Mouse (Mus musculus) heart, embryonic 13.5 days (tissue): Measurements from ENCODE around the gene Mthfd1. TPM values are rescaled to one million over a fixed set of nuclear protein-coding genes. Genes with fewer than 3 reads are reported as not detected.

Source experiments
- ATAC-seq: fragments of 200-750 bp; cut with Nextera tagmentation; 2 replicates; pipeline ENCODE4 v1.8.0; 2017; ENCODE audit warnings: moderate TSS enrichment; ENCODE audit not compliant: insufficient number of reproducible peaks, low FRiP score, low TSS enrichment; ENCODE audit errors: extremely low read depth
- H3K27ac ChIP-seq: fragments of 300-500 bp; sonication (generic); replicated peaks from 2 replicates; pipeline ENCODE4 v1.5.1; 2015; ENCODE audit warnings: moderate library complexity, mild to moderate bottlenecking, inconsistent platforms
- H3K27me3 ChIP-seq: fragments of 300-500 bp; sonication (generic); replicated peaks from 2 replicates; pipeline ENCODE4 v1.6.1; 2015; ENCODE audit warnings: mild to moderate bottlenecking, inconsistent platforms
- H3K36me3 ChIP-seq: fragments of 300-500 bp; sonication (generic); 2 replicates; pipeline ENCODE4 v1.6.1; 2015; ENCODE audit warnings: mild to moderate bottlenecking, inconsistent platforms
- H3K4me1 ChIP-seq: fragments of 300-500 bp; sonication (generic); 2 replicates; pipeline ENCODE4 v1.6.1; 2015; ENCODE audit warnings: inconsistent platforms
- H3K4me2 ChIP-seq: fragments of 300-500 bp; sonication (generic); 2 replicates; pipeline ENCODE4 v1.6.1; 2015; ENCODE audit warnings: inconsistent platforms, mild to moderate bottlenecking, moderate library complexity
- H3K4me3 ChIP-seq: fragments of 300-500 bp; sonication (generic); 2 replicates; pipeline ENCODE4 v1.5.1; 2015; ENCODE audit warnings: moderate library complexity, mild to moderate bottlenecking, inconsistent platforms
- H3K9ac ChIP-seq: fragments of 300-500 bp; sonication (generic); 2 replicates; pipeline ENCODE4 v1.6.1; 2015; ENCODE audit warnings: inconsistent platforms, mild to moderate bottlenecking, moderate library complexity
- H3K9me3 ChIP-seq: fragments of 300-500 bp; sonication (generic); 2 replicates; pipeline ENCODE4 v1.6.1; 2016; ENCODE audit warnings: inconsistent platforms
- whole genome bisulfite sequencing: fragments of 180-500 bp; shearing (Covaris S2); methylation state at CpG from one replicate; pipeline ENCODE4 v1.1.7; 2015; ENCODE audit warnings: mixed read lengths; 5-methylcytosine and 5-hydroxymethylcytosine counted together
- polyA plus RNA-seq: library from polyadenylated mRNA; unstranded; fragments of >200 nt; fragmentation: Nextera tagmentation; extraction: Ambion mirVana; gene quantifications from 2 replicates; pipeline ENCODE4 v1.2.1, GENCODE M21; 2015

Gene Mthfd1
- polyA plus RNA-seq, 1 experiment from 2014 or later, result 40.1 TPM

DNA sequence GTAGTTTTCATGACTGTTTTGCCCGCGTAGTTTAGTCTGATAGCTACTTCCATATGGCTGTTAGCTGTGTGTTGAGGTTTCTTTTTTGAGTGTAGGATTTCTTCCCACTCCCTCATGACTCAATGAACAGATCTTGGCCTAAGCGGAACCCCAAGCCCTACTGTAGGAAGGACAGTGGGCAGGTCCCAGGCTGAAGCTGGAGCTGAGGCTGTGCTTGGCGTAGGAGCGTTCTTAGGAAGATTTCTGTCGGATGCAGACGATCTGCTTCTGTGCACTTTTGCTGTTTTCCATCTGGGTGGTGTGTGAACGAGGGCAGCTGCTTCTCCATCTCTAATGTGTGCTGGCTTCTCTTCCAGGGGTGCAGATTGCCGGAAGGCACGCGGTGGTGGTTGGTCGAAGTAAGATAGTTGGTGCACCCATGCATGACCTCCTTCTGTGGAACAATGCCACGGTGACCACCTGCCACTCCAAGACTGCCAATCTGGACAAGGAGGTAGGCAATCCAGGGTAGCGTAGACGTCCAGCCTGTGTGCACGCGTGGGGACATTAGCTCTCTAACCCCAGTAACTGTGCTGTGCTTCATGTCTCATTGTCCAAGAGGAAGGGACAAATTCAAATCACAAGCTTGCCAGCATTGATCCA, 27.6 kb downstream of the Mthfd1 start:
- H3K4me2 ChIP-seq, result no peak overlapping the region
- ATAC-seq, result no peak
- no peaks in the 10 kb centered on the region for H3K27me3 ChIP-seq
- H3K27ac ChIP-seq, result peak overlapping the region; percentile 24; the same call in 1 of the 2 replicates
- H3K9me3 ChIP-seq, result no peaks in the 10 kb centered on the region
- peaks cover 14% of the 10 kb centered on the region for H3K4me1 ChIP-seq
- 82% methylated on average over 17 of the region's 17 CpGs for WGBS
- peak overlapping the region; percentile 40; the same call in 1 of the 2 replicates for H3K9ac ChIP-seq
- H3K36me3 ChIP-seq, result peaks cover 69% of the 10 kb centered on the region
- H3K4me3 ChIP-seq, result no peak overlapping the region

DNA sequence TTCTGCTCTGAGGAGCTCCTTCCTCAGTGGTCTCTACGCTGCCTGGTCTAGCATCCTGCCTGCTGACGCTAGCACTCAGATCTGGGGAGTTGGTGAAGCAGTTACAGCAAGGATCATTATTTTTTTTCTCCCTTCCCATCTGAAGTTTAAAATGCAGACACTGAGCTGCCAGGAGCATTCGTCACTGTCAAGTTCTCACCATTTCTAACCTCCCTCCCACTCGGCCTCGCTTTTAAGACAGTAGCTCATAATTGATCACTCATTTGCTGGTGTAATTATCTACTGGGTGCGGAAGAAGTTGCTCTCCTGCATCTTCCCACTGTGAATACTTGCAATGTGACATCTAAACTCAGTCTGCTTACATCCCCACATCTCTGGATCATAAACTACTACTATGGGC, 30.3 kb downstream of the Mthfd1 start:
- H3K27ac ChIP-seq, result no peak overlapping the region
- no peak overlapping the region for H3K9ac ChIP-seq
- no peaks in the 10 kb centered on the region for H3K9me3 ChIP-seq
- peaks cover 69% of the 10 kb centered on the region for H3K36me3 ChIP-seq
- 74% methylated on average over 6 of the region's 6 CpGs for WGBS
- no peak overlapping the region for H3K4me2 ChIP-seq
- no peak for ATAC-seq
- peaks cover 14% of the 10 kb centered on the region for H3K4me1 ChIP-seq
- H3K27me3 ChIP-seq, result no peaks in the 10 kb centered on the region
- H3K4me3 ChIP-seq, result no peak overlapping the region

DNA sequence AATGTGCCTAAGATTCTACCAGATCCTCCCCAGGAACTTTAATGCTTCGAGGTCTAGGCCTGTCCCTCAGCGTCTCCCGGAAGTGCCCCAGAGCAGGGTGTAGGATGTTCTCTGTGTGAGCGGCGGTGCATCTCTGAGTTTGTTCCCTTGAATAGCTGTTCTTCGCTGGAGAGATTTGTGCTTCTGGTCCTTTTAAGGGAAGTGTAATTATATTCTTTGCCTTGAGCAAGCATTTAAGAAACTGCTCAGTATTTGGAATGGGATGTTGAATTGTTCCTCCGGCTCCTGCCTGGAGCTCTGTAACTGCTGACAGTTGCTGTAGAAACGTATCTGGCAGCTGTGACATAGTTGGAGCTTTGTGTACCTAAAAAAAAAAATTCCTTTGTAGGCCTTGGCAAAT, 32.9 kb downstream of the Mthfd1 start:
- peaks cover 80% of the 10 kb centered on the region for H3K36me3 ChIP-seq
- WGBS, result 79% methylated on average over 8 of the region's 8 CpGs

DNA sequence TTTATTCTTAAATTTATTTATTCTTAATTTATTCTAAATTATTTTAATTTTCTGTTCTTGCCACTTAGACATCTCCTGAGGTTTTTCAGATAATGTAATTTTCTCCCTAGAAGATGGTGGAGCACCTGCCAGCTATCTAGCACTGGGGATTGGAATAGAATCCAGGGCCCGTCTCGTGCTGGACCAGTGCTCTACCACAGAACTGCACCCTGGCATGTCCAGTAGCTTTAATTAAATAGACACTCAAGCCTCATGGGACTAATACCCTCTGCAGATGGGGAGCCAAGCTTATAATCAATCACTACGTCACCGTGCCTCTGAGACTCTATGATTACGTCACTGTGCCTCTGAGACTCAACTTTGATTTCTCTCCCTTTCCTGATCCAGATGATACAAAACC, 33.4 kb downstream of the Mthfd1 start:
- Histone ChIP-seq H3K4me2 (no peak overlapping the region), H3K9me3 (no peaks in the 10 kb centered on the region), H3K4me3 (no peak overlapping the region), H3K4me1 (no peaks in the 10 kb centered on the region), H3K27me3 (no peaks in the 10 kb centered on the region), H3K36me3 (peaks cover 78% of the 10 kb centered on the region), H3K9ac (no peak overlapping the region), H3K27ac (no peak overlapping the region)
- ATAC-seq, result no peak
- WGBS, result 84% methylated on average over 5 of the region's 5 CpGs

More for the DNA sequence above, 32.9 kb downstream of the Mthfd1 start:
- Histone ChIP-seq H3K9me3 (no peaks in the 10 kb centered on the region), H3K27ac (no peak overlapping the region), H3K4me2 (no peak overlapping the region), H3K27me3 (no peaks in the 10 kb centered on the region), H3K9ac (no peak overlapping the region), H3K4me3 (no peak overlapping the region), H3K4me1 (peaks cover under 1% of the 10 kb centered on the region; the same call in 1 of the 2 replicates)
- no peak for ATAC-seq

DNA sequence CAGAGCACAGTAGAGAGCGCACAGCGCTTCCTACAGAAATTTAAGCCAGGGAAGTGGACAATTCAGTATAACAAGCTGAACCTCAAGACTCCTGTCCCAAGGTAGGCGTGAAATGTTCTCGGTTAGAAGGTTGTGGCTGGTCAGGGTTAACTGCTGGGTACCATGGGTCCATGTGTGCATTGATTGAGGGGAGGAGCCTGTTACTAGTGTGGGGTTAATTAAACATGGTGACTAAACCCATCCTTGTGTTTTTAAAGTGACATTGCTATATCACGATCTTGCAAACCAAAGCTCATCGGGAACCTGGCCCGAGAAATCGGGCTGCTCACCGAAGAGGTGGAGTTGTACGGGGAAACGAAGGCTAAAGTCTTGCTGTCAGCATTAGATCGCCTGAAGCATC, 34.3 kb downstream of the Mthfd1 start:
- Histone ChIP-seq H3K36me3 (peaks cover 78% of the 10 kb centered on the region), H3K9ac (no peak overlapping the region), H3K4me2 (no peak overlapping the region), H3K9me3 (no peaks in the 10 kb centered on the region), H3K27ac (no peak overlapping the region), H3K27me3 (no peaks in the 10 kb centered on the region), H3K4me1 (no peaks in the 10 kb centered on the region), H3K4me3 (no peak overlapping the region)
- no peak for ATAC-seq
- WGBS, result 94% methylated on average over 12 of the region's 12 CpGs

DNA sequence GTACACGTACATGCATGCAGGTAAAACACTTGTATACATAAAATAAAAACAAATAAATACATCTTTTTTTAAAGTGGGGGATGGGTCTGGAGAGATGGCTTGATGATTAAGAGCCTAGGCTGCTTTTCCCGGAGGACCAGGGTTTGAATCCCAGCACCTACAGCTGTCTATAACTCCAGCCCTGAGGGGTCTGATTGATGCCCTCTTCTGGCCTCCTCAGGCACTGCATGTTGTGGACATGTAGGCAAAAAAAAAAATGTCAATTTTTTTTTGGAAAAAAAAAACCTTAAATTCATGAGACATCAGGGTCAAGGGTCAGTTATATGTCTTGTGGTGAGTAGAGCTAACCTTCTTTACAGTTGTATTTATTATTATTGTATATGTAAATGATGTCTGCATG, 35.2 kb downstream of the Mthfd1 start:
- Histone ChIP-seq H3K4me2 (no peak overlapping the region), H3K27me3 (no peaks in the 10 kb centered on the region), H3K4me3 (no peak overlapping the region), H3K4me1 (no peaks in the 10 kb centered on the region), H3K9me3 (no peaks in the 10 kb centered on the region), H3K36me3 (peaks cover 80% of the 10 kb centered on the region), H3K9ac (no peak overlapping the region), H3K27ac (no peak overlapping the region)
- WGBS, result 94% methylated on average over 2 of the region's 2 CpGs
- ATAC-seq, result no peak

DNA sequence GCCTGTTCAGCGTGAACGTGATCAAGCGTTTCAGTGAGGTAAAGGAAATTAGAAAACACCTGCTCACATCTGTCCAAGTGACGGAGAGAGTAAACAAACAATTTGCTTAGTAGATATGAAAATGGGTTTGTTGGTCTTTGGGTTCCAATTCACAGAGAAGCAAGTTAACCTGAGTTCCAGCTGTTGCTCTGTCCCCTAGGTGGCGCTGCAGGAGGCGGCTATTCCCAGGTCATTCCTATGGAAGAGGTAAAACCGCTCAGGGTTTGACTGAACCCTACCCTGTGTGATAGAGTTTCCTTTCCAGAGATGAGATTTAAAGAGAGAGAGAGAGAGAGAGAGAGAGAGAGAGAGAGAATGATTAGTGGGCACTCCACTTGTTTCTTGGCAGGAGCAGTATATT, 38.1 kb downstream of the Mthfd1 start:
- WGBS, result 48% methylated on average over 7 of the region's 7 CpGs

DNA sequence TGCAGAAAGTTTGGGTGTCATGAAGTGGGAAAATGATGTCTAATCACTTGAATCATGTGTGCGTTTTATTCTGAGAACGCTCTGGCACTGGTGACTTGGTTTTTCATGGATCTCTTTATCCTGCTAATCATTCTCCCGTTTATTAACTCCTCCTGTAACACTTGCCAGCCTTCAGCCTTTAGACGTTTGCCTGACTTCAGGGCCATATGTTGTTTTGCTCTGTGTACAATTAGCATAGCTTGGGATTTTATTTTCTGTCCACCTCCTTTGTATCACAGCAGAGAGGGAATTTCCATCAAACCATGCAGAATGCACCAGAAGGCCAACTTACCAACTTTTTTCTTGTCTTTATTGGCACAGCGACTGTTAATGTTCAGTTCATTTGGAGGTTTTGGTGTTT, 42.7 kb downstream of the Mthfd1 start:
- Histone ChIP-seq H3K27me3 (no peaks in the 10 kb centered on the region), H3K9me3 (no peaks in the 10 kb centered on the region), H3K27ac (no peak overlapping the region), H3K4me3 (no peak overlapping the region), H3K4me2 (no peak overlapping the region), H3K36me3 (peaks cover 87% of the 10 kb centered on the region), H3K4me1 (peaks cover 9% of the 10 kb centered on the region), H3K9ac (no peak overlapping the region)
- 88% methylated on average over 5 of the region's 5 CpGs for WGBS
- ATAC-seq, result no peak

More for the DNA sequence above, 38.1 kb downstream of the Mthfd1 start:
- Histone ChIP-seq H3K9me3 (no peaks in the 10 kb centered on the region), H3K36me3 (peaks cover 88% of the 10 kb centered on the region), H3K9ac (no peak overlapping the region), H3K27ac (no peak overlapping the region), H3K4me3 (no peak overlapping the region), H3K27me3 (no peaks in the 10 kb centered on the region), H3K4me2 (no peak overlapping the region), H3K4me1 (no peaks in the 10 kb centered on the region)
- no peak for ATAC-seq

DNA sequence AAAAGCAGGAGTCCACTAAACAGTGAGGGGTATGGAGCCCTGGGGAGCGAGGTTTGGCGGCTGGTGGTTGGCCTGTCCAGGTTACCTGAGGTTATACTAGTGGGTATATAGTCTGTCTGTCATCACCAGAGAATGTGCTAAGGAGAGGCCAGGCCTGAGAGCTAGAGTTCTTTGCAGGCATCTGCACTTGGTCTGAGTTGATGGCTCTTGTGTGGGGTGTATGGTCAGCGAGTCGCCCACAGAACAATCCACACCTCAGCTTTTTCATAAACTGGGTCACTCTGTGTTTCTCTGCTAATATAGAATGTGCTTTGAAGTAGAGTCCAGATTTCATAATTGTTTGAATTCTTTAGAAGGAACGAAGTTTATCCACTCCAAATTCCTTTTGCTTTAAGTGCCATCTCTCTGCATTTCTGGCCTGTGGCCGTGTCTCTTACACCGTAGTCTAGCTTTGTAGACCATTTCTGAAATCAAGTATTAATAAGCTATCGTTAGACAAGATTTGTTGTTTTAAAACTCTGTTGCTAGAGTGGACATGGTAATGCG, 44.3 kb downstream of the Mthfd1 start:
- 73% methylated on average over 9 of the region's 9 CpGs for WGBS
- Histone ChIP-seq H3K4me1 (peaks cover 12% of the 10 kb centered on the region), H3K27me3 (no peaks in the 10 kb centered on the region), H3K9me3 (no peaks in the 10 kb centered on the region), H3K27ac (no peak overlapping the region), H3K4me3 (no peak overlapping the region), H3K9ac (no peak overlapping the region), H3K4me2 (no peak overlapping the region), H3K36me3 (peaks cover 85% of the 10 kb centered on the region)
- ATAC-seq, result no peak

DNA sequence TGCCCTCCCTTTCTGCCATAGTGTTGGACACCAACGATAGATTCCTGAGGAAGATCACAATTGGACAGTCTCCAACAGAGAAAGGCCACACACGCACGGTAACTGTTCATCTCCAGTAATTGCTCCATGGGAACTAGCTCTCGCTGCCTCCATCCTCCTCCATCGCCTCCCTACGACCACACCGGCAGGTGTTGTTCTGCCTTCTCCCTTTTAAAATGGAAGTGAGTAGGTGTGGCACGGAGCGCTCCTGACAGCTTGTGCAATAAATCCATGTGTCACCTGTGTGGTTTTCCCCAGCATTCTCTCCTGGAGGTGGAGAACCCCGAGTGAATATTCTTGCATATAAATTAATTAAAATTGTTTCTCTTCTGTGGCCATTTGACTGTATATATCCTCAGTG, 45.3 kb downstream of the Mthfd1 start:
- no peak overlapping the region for H3K27ac ChIP-seq
- no peak overlapping the region for H3K9ac ChIP-seq
- H3K9me3 ChIP-seq, result no peaks in the 10 kb centered on the region
- WGBS, result 85% methylated on average over 10 of the region's 10 CpGs
- H3K27me3 ChIP-seq, result no peaks in the 10 kb centered on the region
- peaks cover 12% of the 10 kb centered on the region for H3K4me1 ChIP-seq
- H3K4me3 ChIP-seq, result no peak overlapping the region
- no peak for ATAC-seq
- H3K4me2 ChIP-seq, result no peak overlapping the region
- peaks cover 82% of the 10 kb centered on the region for H3K36me3 ChIP-seq

DNA sequence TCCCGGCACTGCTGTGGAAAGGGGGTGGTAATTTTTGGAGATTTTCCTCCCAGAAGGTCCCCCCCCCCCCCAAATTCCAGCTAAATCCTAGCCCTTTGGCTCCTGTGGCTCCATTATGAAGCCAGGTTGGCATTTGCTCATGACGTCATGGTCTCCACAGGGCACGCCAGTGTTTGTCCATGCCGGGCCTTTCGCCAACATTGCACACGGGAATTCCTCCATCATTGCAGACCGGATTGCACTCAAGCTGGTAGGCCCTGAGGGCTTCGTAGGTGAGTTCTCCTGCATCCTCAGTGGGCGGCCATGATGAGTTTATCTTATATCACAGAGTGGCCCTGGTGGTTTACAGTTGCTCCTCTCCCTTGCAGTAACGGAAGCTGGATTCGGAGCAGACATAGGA, 48.4 kb downstream of the Mthfd1 start:
- WGBS, result 91% methylated on average over 11 of the region's 11 CpGs
- Histone ChIP-seq H3K27me3 (no peaks in the 10 kb centered on the region), H3K4me3 (no peak overlapping the region), H3K9ac (no peak overlapping the region), H3K4me1 (peaks cover 33% of the 10 kb centered on the region), H3K36me3 (peaks cover 67% of the 10 kb centered on the region), H3K9me3 (no peaks in the 10 kb centered on the region), H3K27ac (0 out of 2 replicates have a peak overlapping the region, but pooled peaks have one; percentile 2), H3K4me2 (no peak overlapping the region)
- no peak for ATAC-seq

DNA sequence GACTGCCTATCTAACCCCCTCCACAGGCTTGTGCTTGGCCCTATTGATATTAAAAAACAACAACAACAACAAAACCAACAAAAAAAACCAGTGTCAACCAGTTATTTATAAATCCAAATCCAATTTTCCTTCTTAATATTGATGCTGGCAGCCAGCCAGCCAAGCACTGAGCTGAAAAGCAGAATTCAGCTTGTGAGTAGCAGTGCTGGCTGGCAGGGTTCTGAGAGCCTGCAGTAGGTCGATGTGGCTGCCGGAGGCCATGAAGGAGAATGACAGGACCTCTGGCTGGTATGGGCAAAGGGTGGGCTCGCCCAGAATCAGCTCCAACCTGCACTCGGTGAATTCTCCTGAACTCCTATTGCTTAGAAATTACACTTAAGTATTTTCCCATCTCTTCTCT, 49.1 kb downstream of the Mthfd1 start:
- H3K36me3 ChIP-seq, result peaks cover 61% of the 10 kb centered on the region
- WGBS, result 60% methylated on average over 4 of the region's 4 CpGs

More for the DNA sequence above, 49.1 kb downstream of the Mthfd1 start:
- peaks cover 28% of the 10 kb centered on the region for H3K4me1 ChIP-seq
- H3K4me3 ChIP-seq, result no peak overlapping the region
- no peak overlapping the region for H3K4me2 ChIP-seq
- no peaks in the 10 kb centered on the region for H3K27me3 ChIP-seq
- H3K9me3 ChIP-seq, result no peaks in the 10 kb centered on the region
- no peak overlapping the region for H3K9ac ChIP-seq
- ATAC-seq, result no peak
- H3K27ac ChIP-seq, result no peak overlapping the region
